Mouse (Mus musculus) cerebellum, adult 9-10 months (tissue): ENCODE results near the gene C2cd2l.
A peak's percentile ranks its signal among the peaks of the same experiment; 100 is the strongest.
"Not testable (repeated sequence)": the region's sequence is repeated elsewhere in the genome, so short reads cannot be mapped to it uniquely, and the experiment has no call there.

Experiments used
- DNase-seq: peaks from one replicate; pipeline ENCODE4 v3.0.0; 2022

C2cd2l gene

DNA sequence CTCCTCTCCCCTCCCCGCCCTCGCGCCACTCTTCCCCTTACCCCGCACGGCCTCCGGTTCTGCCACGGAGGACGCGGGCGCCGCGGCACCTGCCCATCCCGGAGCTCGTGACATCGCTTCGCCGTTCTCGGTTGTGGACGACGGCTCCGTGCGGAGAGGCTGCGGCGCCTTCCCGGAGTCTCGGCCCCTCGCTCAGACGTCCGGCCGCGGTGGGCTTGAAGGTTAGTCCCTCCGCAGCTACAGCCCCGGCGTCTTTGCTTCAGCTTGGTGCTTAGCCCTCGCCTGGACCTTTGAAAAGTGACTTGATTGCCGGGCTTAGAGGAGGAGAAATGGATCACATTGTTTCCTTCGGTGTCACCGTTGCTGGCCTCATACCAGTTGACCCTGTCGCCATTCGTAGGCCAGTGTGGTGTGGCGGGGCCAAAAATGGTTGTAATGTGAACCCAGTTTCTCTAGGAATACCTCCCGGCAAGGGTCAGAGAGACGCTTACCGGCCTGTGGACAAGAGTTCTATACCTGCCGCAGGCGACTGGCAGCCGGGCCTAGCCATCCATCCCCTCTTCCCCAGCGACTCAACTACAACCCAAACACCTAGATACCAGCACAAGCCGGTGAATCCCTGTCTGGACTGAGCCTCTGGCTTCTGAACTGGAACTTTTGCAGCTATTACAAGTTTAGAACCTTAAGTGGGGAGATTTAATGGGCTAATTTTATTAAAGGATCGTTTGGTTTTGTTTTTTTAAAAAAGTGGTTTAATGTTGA lies 15.4 kb upstream of the C2cd2l start:
- no peak for DNase-seq

DNA sequence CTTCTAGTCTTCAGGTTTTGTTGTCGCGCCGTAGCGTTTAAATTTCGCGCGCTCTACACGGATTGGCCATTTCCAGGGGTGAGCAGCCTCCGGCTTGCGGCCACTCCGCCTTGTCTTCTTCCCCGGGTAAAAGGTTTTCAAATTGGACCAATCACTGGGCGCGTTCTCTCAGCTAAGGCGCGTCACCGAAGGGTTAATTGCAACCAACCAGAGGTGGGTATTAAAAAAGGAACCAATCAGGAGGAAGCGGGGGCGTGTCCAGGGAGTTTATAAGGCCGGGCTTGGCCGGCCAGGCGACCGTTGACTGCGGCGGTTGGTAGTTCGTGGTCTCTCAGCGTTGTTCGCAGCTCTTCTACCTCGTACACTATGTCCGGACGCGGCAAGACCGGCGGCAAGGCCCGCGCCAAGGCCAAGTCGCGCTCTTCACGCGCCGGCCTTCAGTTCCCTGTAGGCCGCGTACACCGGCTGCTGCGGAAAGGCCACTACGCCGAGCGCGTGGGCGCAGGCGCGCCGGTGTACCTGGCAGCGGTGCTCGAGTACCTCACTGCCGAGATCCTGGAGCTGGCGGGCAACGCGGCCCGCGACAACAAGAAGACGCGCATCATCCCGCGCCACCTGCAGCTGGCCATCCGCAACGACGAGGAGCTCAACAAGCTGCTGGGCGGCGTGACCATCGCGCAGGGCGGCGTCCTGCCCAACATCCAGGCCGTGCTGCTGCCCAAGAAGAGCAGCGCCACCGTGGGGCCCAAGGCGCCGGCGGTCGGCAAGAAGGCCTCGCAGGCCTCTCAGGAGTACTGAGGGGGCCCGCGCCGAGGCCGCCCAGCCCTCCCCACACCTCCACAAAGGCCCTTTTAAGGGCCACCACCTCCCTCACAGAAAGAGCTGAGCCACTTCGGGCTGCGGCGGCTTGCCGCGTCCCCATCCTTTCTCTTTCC lies 14.6 kb upstream of the C2cd2l start, which contains the start of gene H2afx:
Gene H2afx, plus strand, starts transcription at position 299 of the 935 bp plus-strand sequence.
- DNase-seq = peak; percentile 100

DNA sequence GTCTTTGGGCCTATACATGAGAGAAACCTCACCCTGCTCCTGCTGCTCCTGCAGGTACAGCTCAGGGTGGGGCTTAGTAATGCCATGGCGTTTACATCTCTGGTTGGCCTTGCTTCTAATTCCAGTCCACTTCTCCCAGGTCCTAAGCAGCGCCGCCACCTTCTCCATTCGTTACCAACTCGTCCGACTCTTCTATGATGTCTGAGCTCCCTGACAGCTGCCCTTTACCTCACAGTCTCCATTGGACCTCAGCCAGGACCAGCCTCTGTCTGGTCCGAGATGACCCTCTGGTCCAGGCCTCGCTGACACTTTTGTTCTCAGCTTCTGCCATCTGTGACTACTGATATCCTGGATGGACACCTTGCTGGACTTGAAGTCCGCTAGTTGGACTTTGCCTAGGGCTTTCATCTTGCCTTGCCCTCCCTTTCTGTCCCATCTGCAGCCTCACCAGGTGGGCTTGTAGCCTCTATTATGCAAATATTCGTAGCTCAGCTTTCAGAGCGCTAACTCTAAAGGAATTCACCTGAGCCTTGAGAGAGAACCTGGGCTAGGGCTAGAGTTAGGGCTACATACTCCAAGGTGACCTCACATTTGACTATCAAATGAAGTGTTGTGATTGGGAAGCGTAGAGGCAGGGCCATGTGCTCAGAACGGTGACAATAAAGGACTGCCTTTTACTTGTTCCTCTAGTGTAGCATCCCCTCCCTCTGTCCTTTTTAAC lies 13.0 kb upstream of the C2cd2l start:
- DNase-seq = peak; percentile 58

DNA sequence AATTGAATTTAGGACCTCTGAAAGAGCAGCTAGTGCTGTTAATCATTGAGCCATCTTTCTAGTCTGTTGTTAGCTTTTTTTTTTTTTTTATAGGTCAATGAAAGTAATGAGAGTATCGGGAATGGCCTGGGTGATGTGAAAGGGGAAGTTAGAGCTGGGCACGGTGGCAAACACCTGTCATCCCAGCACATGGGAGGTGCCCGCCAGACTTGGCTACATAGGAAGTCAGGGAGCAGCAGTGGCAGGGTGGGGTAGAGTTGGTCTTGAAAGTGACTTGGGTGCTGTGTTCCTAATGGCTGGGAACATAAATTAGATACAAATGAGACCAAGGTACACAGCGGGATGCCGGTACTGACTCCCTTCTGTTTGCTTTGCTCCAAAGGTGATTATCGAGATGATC lies 10.7 kb upstream of the C2cd2l start:
- DNase-seq = no peak

DNA sequence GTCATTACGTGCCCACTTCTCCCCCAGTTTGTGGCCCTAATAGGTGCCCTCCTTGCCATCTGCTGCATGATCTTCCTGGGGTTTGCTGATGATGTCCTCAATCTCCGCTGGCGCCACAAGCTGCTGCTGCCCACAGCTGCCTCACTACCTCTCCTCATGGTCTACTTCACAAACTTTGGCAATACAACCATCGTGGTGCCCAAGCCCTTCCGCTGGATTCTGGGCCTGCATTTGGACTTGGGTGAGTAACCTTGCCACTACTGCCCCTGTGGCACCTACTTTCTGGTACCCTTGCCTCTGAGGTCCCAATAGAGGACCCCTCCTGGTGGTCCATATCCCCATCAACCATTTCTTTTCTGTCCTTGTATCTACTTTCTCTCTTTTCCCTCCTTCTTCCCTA lies 7.8 kb upstream of the C2cd2l start:
- DNase-seq = no peak

DNA sequence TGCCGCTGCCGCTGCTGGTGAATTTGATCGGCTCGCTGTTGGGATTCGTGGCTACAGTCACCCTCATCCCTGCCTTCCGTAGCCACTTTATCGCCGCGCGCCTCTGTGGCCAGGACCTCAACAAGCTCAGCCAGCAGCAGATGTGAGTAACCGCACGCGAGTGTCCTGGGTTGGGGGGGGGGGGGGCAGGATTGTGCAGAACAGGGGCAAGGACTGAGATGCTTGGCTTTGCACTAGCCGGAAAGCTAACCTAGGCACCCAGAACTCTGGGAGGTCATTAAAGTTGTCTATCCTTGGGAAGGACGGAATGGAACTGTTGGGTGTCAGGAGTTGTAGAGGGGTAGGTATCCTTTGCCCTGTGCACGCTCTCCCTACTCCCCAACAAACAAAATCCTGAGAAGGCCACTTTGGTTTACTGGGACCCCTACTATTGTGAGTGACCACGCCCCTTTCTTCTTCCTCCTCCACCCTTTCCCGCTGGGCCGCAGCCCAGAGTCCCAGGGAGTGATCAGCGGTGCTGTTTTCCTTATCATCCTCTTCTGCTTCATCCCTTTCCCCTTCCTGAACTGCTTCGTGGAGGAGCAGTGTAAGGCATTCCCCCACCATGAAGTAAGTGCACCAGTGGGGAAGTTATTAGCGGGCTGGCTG lies 7.1 kb upstream of the C2cd2l start:
- DNase-seq = peak; percentile 62

DNA sequence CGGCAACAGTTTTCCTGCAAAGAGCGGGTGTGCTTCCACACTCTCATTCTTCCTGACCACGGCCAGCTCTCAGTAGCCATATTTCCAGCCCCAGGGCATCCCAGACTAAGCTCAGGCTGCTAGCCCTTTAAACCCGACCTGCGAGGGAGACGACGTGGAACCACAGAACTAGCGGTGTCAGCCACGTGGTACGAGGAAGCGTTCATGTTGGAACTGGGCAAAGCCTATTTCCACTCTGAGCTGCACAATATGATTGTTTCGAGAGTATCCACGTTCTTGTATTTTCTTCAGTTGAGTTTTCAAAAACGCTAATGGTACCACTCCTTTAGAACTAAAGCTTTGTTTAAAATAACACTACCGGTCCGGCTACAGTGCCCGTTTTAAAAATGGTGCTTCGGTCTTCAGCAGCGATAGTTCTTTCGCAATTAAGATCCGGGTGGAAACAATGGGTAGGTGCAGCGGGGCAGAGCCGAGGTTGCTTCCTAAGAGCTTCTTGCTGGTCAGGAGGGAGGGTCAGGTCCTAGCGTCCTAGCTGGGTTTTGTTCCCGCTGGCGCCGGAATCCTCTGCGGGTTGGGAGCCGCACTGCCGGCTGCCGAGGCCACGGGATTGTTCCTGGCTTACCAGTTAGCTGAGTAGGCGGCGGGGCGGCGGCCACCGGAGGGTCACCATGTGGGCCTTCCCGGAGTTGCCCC lies 6.4 kb upstream of the C2cd2l start:
- DNase-seq = peak; percentile 91

DNA sequence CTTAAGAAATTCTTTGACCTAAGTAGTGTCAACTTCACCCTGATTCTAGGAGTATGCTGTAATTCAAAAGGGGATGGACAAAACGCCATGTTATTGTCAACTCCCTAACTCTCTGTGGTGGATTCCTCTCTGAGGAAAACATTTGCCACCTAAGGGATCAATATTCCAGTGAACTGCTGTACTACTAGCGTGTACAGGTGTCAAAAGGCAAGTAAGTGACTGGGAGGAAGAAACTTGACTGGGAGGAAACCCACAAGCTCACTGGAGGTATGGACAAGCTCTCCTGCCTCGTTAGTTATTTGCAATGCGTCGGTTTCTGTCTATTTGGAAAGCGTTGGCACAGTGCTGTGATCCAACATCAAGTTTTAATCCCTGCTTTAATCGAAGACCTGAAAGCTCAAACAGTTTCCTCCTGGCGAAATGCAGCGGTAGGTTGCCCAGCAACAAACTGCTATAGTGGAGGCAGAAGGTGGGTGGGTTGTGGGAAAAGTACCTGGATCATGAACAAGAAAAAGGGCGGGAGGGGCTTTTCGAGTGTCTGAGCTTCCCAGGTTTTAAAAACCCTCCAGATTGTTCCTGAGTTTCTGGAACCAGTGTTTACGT lies 5.8 kb upstream of the C2cd2l start, which contains the start of gene Dpagt1:
Gene Dpagt1, plus strand, starts transcription at position 252 of the 603 bp plus-strand sequence.
- DNase-seq = no peak

DNA sequence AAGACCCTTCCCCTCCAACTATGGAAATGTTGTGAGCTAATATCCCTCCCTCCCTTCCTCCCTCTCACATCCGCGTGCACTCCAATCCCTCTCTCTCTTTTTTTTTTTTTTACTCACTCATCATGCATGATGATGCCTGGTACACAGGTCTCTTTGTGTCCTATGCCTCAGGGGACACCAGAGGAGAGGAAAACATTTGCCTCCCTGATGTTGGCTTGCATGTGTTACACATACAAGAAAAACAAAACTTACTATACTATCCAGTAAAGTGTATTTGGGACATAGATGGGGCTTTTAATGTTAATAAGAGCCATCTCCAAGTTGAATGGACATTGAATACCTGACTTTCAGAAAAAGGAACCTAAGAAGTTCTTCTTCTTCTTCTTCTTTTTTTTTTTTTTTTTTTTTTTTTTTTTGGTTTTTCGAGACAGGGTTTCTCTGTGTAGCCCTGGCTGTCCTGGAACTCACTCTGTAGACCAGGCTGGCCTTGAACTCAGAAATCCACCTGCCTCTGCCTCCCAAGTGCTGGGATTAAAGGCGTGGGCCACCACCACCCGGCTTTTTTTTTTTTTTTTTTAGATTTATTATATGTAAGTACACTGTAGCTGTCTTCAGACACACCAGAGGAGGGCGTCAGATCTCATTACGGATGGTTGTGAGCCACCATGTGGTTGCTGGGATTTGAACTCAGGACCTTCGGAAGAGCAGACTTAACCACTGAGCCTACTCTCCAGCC lies 5.1 kb upstream of the C2cd2l start:
- not testable (repeated sequence) for DNase-seq

DNA sequence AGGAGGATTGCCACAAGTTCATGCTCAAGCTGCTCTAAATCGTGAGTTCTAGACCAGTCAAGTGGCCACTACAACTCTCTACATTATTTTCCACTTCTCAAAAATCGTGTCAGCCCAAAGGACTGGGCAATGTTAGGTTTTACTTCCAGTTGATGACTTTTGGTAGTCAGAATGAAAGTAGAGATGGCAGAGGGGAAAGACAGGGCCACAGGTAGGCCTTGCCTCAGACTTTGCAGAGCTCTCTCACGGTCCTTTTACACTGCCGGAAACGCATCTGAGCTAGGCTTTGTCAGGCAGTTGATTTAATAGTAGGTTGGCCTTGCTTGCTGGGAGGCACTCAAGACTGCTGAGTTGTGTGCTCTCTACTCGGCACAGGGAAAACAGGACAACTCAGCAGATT lies 4.1 kb upstream of the C2cd2l start:
- DNase-seq = no peak

DNA sequence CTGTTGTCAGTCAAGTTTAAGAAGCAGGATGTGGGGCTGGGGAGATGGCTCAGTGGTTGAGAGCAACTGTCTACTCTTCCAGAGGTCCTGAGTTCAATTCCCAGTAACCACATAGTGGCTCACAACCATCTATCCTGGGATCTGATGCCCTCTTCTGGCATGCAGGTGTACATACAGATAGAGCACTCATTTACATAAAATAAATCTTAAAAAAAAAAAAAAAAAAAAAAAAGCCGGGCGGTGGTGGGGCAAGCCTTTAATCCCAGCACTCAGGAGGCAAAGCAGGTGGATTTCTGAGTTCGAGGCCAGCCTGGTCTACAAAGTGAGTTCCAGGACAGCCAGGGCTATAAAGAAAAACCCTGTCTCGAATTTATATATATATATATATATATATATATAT lies 3.6 kb upstream of the C2cd2l start:
- not testable (repeated sequence) for DNase-seq

DNA sequence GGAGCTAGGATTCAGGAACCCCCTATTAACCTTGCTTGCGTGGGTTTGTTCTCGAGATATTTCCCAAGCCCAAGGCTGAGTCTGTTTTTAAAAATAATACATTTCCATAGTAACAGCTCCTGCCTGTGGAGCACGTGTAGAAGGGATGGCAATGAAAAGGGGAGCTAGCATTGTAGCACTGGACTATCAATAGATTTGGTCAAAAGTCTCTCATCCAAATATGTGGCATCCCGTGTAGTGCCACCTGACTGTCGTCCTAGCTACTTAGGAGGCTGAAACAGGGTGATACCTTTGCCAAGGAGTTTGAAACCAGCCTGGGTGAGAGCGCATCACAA lies 681 bp upstream of the C2cd2l start:
- no peak for DNase-seq

DNA sequence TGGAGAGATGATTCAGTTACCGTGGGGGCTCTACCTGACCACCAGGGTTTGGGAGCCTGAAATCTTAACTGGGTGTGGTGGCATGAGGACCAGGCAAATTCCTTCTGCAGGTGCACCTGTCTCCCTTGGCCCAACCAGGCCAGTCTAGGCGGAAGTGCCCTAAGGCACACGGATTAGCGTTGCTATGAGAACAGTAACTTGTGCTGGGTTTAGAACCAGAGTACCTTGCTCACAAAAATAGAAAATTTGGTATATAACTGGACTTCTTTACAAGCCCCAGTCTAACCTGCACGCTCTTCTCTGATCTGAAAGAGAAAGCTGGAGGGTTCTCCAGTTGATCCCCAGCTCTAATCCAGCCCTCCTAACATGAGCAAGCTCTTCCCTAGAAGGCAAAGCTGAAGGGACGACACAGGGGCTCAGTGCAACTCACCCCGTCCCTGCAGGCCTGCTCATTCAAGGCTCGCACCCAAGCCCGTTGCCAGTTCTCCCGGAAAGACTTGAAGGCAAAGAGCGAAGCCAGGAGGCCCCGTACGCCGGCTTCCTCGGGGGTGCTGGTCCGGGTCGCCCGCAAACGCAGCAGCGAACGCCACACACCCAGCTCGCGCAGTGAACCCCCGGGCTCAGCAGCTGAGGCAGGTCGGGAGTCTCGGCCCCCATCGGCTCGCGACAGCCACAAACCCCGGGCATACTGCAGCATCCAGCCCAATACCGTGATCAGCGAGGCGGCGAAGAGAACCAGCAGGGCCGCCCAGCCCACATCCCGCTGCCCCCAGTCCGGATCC lies 789 bp downstream of the C2cd2l start:
- DNase-seq = peak; percentile 52

DNA sequence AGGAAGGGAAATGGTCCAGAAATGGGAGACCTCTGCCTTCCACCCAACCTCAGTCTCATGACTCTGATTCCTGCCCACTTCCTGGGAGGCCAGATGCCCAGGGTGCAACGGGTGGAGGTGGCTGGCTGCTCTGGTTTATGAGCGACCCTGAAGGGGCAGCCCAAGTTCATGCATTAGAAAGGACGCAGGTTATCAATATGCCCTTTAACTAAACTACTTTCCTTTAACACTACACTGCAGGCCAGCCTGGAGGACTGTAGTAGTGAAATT lies 1.3 kb downstream of the C2cd2l start:
- DNase-seq = peak; percentile 49

DNA sequence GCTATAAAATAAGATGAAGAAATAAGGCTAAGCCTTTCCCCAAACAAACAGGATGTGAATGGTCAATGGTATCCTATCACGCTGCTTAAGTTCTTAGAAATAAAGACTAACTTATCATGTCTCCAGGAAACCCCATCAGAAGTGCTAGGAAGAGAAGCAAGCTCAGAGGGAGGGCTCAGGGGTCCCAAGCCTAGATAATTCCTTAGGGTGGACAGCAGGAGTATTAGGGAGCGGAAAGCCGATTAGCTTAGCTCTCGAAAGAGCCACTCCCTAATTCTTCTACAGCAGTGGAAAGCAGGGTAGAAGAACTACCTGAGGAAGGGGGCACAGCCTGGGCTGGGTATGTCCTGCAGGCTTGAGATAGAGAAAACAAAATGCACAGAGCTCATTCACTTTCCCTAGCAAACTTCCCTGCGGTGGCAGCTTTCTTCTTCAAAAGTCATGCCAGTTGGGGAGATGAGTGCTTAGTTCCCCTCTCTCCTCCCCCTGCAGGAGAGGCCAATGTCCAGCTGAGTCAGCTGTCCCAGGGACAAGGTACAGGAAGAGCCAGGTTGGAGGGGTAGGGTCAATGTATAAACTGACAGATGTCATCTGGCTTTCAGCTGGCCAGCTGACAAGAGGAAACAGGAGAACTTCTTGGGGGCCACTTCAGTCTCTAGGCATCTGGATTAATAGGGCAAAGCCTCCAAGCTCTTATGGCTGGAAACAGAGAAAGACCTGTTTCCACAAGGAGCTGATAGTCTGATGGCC lies 1.8 kb downstream of the C2cd2l start:
- DNase-seq = peak; percentile 41

DNA sequence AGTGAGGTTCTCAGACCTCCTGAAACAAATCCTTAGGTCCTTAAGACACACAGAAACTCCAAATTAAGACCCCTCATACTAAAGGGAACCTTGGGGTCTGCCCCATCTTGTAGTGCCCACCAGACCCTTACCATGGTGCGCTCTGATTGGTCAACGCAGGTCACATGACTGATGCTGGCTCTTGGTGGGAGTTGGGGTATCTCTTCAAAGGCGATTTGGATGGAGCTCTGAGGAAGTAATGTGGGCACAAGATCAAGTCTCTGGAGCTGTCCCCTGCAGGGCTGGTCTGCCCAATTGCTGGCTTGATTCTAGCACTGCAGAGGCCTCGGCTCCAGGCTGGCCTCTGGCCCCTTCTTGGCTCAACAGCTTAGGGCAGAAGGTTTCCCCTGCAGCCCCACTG lies 2.6 kb downstream of the C2cd2l start:
- peak; percentile 52 for DNase-seq

DNA sequence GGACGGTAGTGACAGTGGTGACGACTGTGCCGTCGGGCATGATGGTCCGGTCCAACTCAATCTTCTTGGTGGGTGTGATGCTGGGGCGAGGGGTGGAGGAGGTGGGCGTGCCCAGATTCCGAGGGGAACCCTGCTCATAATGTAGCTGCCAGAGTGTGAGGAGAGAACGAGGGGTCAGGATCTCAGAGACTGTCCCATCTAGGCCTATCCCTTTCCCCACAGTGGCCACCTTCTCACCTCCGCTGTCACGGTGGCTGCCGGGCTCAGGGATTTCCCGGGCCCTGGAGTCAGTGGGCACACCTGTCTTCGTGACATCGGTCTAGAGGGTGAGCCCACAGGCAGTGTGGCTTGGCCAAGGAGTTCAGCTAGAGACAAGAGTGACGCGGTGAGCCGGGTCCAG lies 5.2 kb downstream of the C2cd2l start:
- DNase-seq = peak; percentile 40

DNA sequence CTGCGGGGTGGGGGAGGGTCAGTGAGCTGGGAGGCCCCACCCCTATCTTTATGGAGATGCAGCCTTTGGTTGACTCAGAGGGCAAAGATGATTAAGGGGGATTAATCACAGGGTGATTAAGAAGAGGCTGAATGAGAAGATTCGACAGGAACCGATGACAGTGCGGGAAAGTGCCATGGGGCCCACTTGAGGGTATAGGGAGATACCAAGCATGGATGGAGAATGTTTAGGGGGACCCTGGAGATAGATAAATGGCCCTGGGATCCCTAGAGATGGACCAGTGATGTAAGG lies 5.9 kb downstream of the C2cd2l start:
- DNase-seq = no peak

DNA sequence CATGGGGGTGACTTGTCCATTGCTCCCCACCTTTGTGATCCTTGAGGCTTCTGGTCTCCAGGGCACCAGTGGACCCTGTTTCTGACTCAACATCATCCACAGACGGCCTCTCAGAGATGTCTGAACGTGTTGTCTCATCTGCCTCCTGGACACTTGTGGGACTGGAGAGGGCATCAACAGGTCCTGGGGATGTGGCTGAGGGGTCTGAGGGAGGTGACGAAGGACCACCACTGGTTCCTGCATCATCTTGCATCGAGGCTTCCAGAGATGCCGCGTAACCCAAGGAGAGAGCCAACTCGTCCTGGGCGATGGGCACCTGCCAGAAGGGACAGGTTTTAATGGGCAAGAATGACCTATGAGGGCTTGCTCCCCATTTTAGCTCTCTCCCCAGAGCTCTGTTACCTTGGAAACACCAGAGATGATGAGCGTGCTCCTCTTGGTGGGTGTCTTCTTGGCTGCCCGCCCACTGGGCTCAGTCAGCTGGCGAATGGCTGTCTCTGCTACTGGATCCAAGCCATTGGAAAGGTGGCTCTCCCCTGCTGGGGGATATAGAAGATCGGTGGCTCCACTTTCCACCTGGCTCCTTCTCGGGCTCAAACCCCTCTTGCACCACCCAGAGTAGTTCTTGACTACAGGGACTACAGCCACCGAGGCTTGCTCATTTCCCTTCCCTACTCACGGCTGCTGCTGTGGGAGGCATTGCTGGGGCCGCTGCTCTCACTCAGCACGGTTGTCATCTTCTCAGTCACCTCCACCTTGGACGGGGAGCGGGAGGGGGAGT lies 6.4 kb downstream of the C2cd2l start:
- DNase-seq = peak; percentile 67
